ENCODE assay signal across 8 mouse cellular contexts in the genomic region with DNA sequence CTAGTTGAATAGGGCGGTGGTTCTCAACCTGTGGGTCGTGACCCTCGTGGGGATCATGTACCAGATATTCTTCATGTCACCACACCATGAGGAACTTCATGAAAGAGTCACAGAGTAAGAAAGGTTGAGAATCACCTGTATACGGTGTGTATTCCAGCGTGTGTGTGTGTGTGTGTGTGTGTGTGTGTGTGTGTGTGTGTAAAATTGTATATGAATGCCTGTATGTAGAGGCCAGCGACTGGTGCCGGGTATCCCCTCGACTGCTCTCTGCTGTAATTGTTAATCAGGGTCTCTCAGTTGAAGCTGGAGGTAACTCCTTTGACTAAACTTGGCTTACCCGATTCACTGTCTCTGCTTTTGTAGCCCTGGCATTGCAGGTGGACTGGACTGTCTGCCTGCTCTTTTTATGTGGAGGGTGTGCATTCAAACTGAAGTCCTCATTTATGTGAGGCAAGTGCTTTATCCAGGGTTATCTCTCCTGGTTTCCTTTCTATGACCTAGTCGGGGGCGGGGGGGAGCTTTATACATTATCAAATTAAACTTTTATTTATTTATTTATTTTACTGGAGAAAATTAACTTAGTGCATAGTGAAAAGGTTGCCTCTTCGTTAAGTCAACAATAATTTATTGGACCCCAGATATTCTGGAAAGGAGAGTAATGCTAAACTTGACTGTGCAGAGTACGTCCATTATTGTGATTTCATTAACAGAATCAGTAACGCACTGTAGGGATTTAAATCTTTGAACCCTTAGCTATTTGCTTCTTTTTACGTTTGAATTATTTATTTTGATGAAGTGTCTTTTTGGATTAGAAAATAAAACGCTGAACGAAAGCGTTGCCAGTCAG. TPM values are rescaled to one million over a fixed set of nuclear protein-coding genes. Genes with fewer than 3 reads are reported as not detected.
DNase-seq lines count a peak whose midpoint lies in the region; ATAC-seq and TF ChIP-seq lines count a peak whose summit lies in the region.

No protein-coding gene starts in this region.

- H3K4me3 ChIP-seq in cerebellum, adult 2 months (replicated peaks; ENCODE audit: insufficient read depth, low read depth, low read length) = peak overlapping the region; percentile 62
- peak overlapping the region; percentile 30 for H3K4me3 ChIP-seq in lung, postnatal 0 days (ENCODE audit: low read depth, low read length)
- H3K4me3 ChIP-seq in limb, embryonic 15.5 days = peak overlapping the region; percentile 40
- H3K4me3 ChIP-seq in stomach, postnatal 0 days (ENCODE audit: low read depth, low read length) = peak overlapping the region; percentile 32

- H3K4me2 ChIP-seq in lung, postnatal 0 days (replicated peaks; ENCODE audit: low read depth, low read length) = peak overlapping the region; percentile 51
- H3K4me2 ChIP-seq in limb, embryonic 15.5 days = peak overlapping the region; percentile 56
- peak overlapping the region; percentile 58 for H3K4me2 ChIP-seq in stomach, postnatal 0 days (replicated peaks; ENCODE audit: low read depth)

- TF ChIP-seq EP300 in lung, postnatal 0 days (IDR thresholded peaks at IDR 0.05) = no peak
- no peak for TF ChIP-seq EP300 in stomach, postnatal 0 days (optimal IDR thresholded peaks at IDR 0.05)

- H3K27me3 ChIP-seq in cerebellum, adult 2 months (ENCODE audit: control insufficient read depth, insufficient read depth, low read length) = no peaks in the 10 kb centered on the region
- H3K27me3 ChIP-seq in lung, postnatal 0 days (replicated peaks; ENCODE audit: insufficient read depth, low read length) = no peaks in the 10 kb centered on the region
- no peaks in the 10 kb centered on the region for H3K27me3 ChIP-seq in limb, embryonic 15.5 days
- H3K27me3 ChIP-seq in stomach, postnatal 0 days (ENCODE audit: control insufficient read depth, insufficient read depth, low read length) = no peaks in the 10 kb centered on the region

- H3K27ac ChIP-seq in cerebellum, adult 2 months (ENCODE audit: insufficient read depth, low read length) = peak overlapping the region; percentile 82
- H3K27ac ChIP-seq in lung, postnatal 0 days (ENCODE audit: low read length) = no peak overlapping the region
- no peak overlapping the region for H3K27ac ChIP-seq in limb, embryonic 15.5 days
- H3K27ac ChIP-seq in stomach, postnatal 0 days (replicated peaks) = no peak overlapping the region

- no peaks in the 10 kb centered on the region for H3K36me3 ChIP-seq in lung, postnatal 0 days (ENCODE audit: insufficient read depth, low read length)
- H3K36me3 ChIP-seq in limb, embryonic 15.5 days = no peaks in the 10 kb centered on the region
- no peaks in the 10 kb centered on the region for H3K36me3 ChIP-seq in stomach, postnatal 0 days (ENCODE audit: control insufficient read depth, insufficient read depth, low read length)

- H3K9ac ChIP-seq in lung, postnatal 0 days (replicated peaks; ENCODE audit: low read depth) = no peak overlapping the region
- H3K9ac ChIP-seq in limb, embryonic 15.5 days = no peak overlapping the region
- H3K9ac ChIP-seq in stomach, postnatal 0 days (ENCODE audit: low read length) = peak overlapping the region; percentile 51

- 37% methylated on average over 18 of the region's 18 CpGs for WGBS in cerebellum, adult 2 months
- WGBS in lung, postnatal 0 days = 52% methylated on average over 18 of the region's 18 CpGs
- WGBS in limb, embryonic 15.5 days = 50% methylated on average over 18 of the region's 18 CpGs
- WGBS in stomach, postnatal 0 days = 53% methylated on average over 18 of the region's 18 CpGs

- no peak for TF ChIP-seq CTCF in cerebellum, adult 2 months (IDR thresholded peaks at IDR 0.05; ENCODE audit: borderline replicate concordance, insufficient read depth, low read depth, low read length)
- TF ChIP-seq CTCF in lung, postnatal 0 days (IDR thresholded peaks at IDR 0.05) = no peak
- no peak for TF ChIP-seq CTCF in stomach, postnatal 0 days (IDR thresholded peaks at IDR 0.05; ENCODE audit: low read depth)

- TF ChIP-seq POLR2A in cerebellum, adult 2 months (IDR thresholded peaks at IDR 0.05; ENCODE audit: borderline replicate concordance, insufficient read depth, low read length) = no peak

- 0 out of 2 replicates have a peak, but pooled peaks have one; percentile 21 for ATAC-seq in lung, postnatal 0 days
- ATAC-seq in limb, embryonic 15.5 days (ENCODE audit: insufficient number of reproducible peaks, low FRiP score, low TSS enrichment, low read depth) = no peak
- no peak; the same call in 1 of the 2 replicates for ATAC-seq in stomach, postnatal 0 days (ENCODE audit: low FRiP score, low TSS enrichment)

- H3K9me3 ChIP-seq in lung, postnatal 0 days (ENCODE audit: low read length) = no peaks in the 10 kb centered on the region
- H3K9me3 ChIP-seq in limb, embryonic 15.5 days = no peaks in the 10 kb centered on the region
- H3K9me3 ChIP-seq in stomach, postnatal 0 days (ENCODE audit: control insufficient read depth, low read length) = no peaks in the 10 kb centered on the region

- peaks cover 19% of the 10 kb centered on the region for H3K4me1 ChIP-seq in cerebellum, adult 2 months (ENCODE audit: control insufficient read depth, insufficient read depth, low read length)
- H3K4me1 ChIP-seq in lung, postnatal 0 days (ENCODE audit: insufficient read depth, low read depth, low read length) = no peaks in the 10 kb centered on the region
- H3K4me1 ChIP-seq in limb, embryonic 15.5 days = peaks cover 5% of the 10 kb centered on the region; the same call in 1 of the 2 replicates
- no peaks in the 10 kb centered on the region for H3K4me1 ChIP-seq in stomach, postnatal 0 days (replicated peaks; ENCODE audit: control insufficient read depth, insufficient read depth)

- DNase-seq in cerebellum, adult 2 months = peak; percentile 40 to 49
- DNase-seq in cerebellum, adult 11 months = no peak
- DNase-seq in lung, postnatal 0 days (ENCODE audit: low spot score) = no peak
- DNase-seq in lung, postnatal 14 days = no peak
- no peak for DNase-seq in stomach, postnatal 0 days (ENCODE audit: low spot score)
- DNase-seq in urinary bladder, postnatal 14 days (ENCODE audit: low spot score) = no peak
- DNase-seq in right cerebral cortex, adult 2 months (ENCODE audit: low spot score in 2 of 2) = no peak

RNA-seq across cellular contexts. Expression of gene Scn2a, which starts 47.2 kb away (rescaled TPM):
- polyA plus RNA-seq in cerebellum, adult 2 months (2012; rRNA removed) = 91.0 and 99.4 TPM in 2 replicates
- 0.39 and 0.72 TPM in 2 replicates for polyA plus RNA-seq in lung, postnatal 0 days (2015; fragmentation: Nextera tagmentation; extraction: Ambion mirVana)
- 2.9 and 3.4 TPM in 2 replicates for polyA plus RNA-seq in limb, embryonic 15.5 days (2015; fragmentation: Nextera tagmentation; extraction: Ambion mirVana)
- 1.6 and 1.7 TPM in 2 replicates for polyA plus RNA-seq in stomach, postnatal 0 days (2015; fragmentation: Nextera tagmentation; extraction: Ambion mirVana)

Comparison
In these comparisons a context has a peak if more than half of its experiments do, and no peak if none do; other contexts are left out.
1. DNase-seq: peak in cerebellum, adult 2 months (2 of 2); none in cerebellum, adult 11 months (single experiment), lung, postnatal 0 days (single experiment), lung, postnatal 14 days (single experiment), stomach, postnatal 0 days (single experiment), urinary bladder, postnatal 14 days (single experiment) and right cerebral cortex, adult 2 months (0 of 2).
2. RNA of gene Scn2a, which starts 47.2 kb away (polyA plus RNA-seq): 91.0 to 99.4 TPM in cerebellum, adult 2 months; 2.9 to 3.4 TPM in limb, embryonic 15.5 days, 1.6 to 1.7 TPM in stomach, postnatal 0 days and 0.39 to 0.72 TPM in lung, postnatal 0 days; every median in the first group is over 10 times any median in the second.
3. Peak in every context shown above with its lines, with median percentiles within 50 percentile points of each other: H3K4me3 ChIP-seq and H3K4me2 ChIP-seq.